In genomic region chr9:54676531-54676986, GRCm38 (mm10) we compare ENCODE assay signal across 8 mouse cellular contexts. TPM values are rescaled to one million over a fixed set of nuclear protein-coding genes. Genes with fewer than 3 reads are reported as not detected.
DNase-seq lines count a peak whose midpoint lies in the region; ATAC-seq lines count a peak whose summit lies in the region.

No protein-coding gene starts in this region.

- H3K9ac ChIP-seq in hindbrain, embryonic 13.5 days, result no peak overlapping the region

- H3K9me3 ChIP-seq in hindbrain, embryonic 13.5 days, result no peaks in the 10 kb centered on the region

- H3K36me3 ChIP-seq in hindbrain, embryonic 13.5 days, result no peaks in the 10 kb centered on the region

- H3K27ac ChIP-seq in hindbrain, embryonic 13.5 days, result no peak overlapping the region

- ATAC-seq in hindbrain, embryonic 13.5 days (ENCODE audit: low FRiP score), result peak; percentile 76; the same call in 1 of the 2 replicates

- H3K4me2 ChIP-seq in hindbrain, embryonic 13.5 days, result peak overlapping the region; percentile 58

- WGBS in hindbrain, embryonic 13.5 days, result 2% methylated on average over 14 of the region's 14 CpGs

- H3K27me3 ChIP-seq in hindbrain, embryonic 13.5 days, result peaks cover 9% of the 10 kb centered on the region; the same call in 1 of the 2 replicates

- no peaks in the 10 kb centered on the region for H3K4me1 ChIP-seq in hindbrain, embryonic 13.5 days (replicated peaks)

- peak overlapping the region; percentile 34 for H3K4me3 ChIP-seq in hindbrain, embryonic 13.5 days

- peak; percentile 83 for DNase-seq in NIH3T3 (ENCODE audit: low read depth)
- DNase-seq in cerebellum, postnatal 14 days, result peak; percentile 91 to 92
- peak; percentile 70 to 72 for DNase-seq in frontal cortex, postnatal 25 days (ENCODE audit: low spot score in 2 of 2)
- DNase-seq in layer of hippocampus, postnatal 14 days (ENCODE audit: low spot score in 2 of 2), result peak; percentile 81 to 85
- DNase-seq in lung, postnatal 10 days, result peak; percentile 80
- DNase-seq in ovary, postnatal 36 days (ENCODE audit: low spot score), result peak; percentile 77
- DNase-seq in thymus, postnatal 36 days, result peak; percentile 51 to 61

RNA-seq across cellular contexts. Expression of gene Acsbg1, which starts 14.9 kb away (rescaled TPM):
- 14.2 and 15.6 TPM in 2 replicates for polyA plus RNA-seq in hindbrain, embryonic 13.5 days (2015; fragmentation: Nextera tagmentation; extraction: Ambion mirVana)
- 100 to 1,000 TPM; 115 TPM for total RNA-seq in layer of hippocampus, postnatal 14 days (2021)

RNA-seq across cellular contexts. Expression of gene Dnaja4, which starts 22.1 kb away (rescaled TPM):
- 4.8 and 7.2 TPM in 2 replicates for polyA plus RNA-seq in hindbrain, embryonic 13.5 days (2015; fragmentation: Nextera tagmentation; extraction: Ambion mirVana)
- total RNA-seq in layer of hippocampus, postnatal 14 days (2021), result 10 to 100 TPM; 25.6 to 30.8 TPM

RNA-seq across cellular contexts. Expression of gene Wdr61, which starts 57.8 kb away (rescaled TPM):
- polyA plus RNA-seq in hindbrain, embryonic 13.5 days (2015; fragmentation: Nextera tagmentation; extraction: Ambion mirVana), result 110 and 112 TPM in 2 replicates
- 10 to 100 TPM; 53.8 to 59.3 TPM for total RNA-seq in layer of hippocampus, postnatal 14 days (2021)
